Mouse (Mus musculus): ENCODE results near the gene Lmx1a. TPM values are rescaled to one million over a fixed set of nuclear protein-coding genes. Genes with fewer than 3 reads are reported as not detected.

The Lmx1a gene
- not detected for polyA plus RNA-seq (2015; fragmentation: Illumina TruSeq; extraction: RNeasy Lipid Tissue Mini Kit (QIAGEN cat#74804); ENCODE audit: insufficient read depth, low replicate concordance)

DNA sequence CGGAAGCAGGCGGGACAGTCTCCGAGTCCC is at the start of gene Lmx1a:
Gene Lmx1a (plus strand): TSS at position 6 of the 30 bp plus-strand sequence.

Other genes with a start within 250 kb of the Lmx1a start
- not detected for gene Lrrc52, start 222.5 kb upstream of the Lmx1a start, polyA plus RNA-seq (2015; fragmentation: Illumina TruSeq; extraction: RNeasy Lipid Tissue Mini Kit (QIAGEN cat#74804); ENCODE audit: insufficient read depth, low replicate concordance)
- 1.7 TPM for gene Rxrg, start 90.9 kb upstream of the Lmx1a start, polyA plus RNA-seq (2015; fragmentation: Illumina TruSeq; extraction: RNeasy Lipid Tissue Mini Kit (QIAGEN cat#74804); ENCODE audit: insufficient read depth, low replicate concordance)

All from spleen, adult 10 weeks (tissue).